Mouse (Mus musculus): ENCODE data around the gene Ubtfl1. TPM values are rescaled to one million over a fixed set of nuclear protein-coding genes. Genes with fewer than 3 reads are reported as not detected.
"Not testable (repeated sequence)": the region's sequence is repeated elsewhere in the genome, so short reads cannot be mapped to it uniquely, and the experiment has no call there.

The Ubtfl1 gene
- polyA plus RNA-seq (2012; ENCODE audit: insufficient read depth, insufficient read length, low replicate concordance, missing spikeins), result not detected in 2 replicates

GRCm38 (mm10) chr9:18404118-18404517 lies at the start of gene Ubtfl1:
Ubtfl1 (plus strand) TSS chr9:18404418.
- TF ChIP-seq CTCF (IDR thresholded peaks at IDR 0.05; ENCODE audit: insufficient read depth, low read depth, low read length) (no peak), POLR2A (IDR thresholded peaks at IDR 0.05; ENCODE audit: insufficient read depth, low read depth, low read length) (no peak)
- Histone ChIP-seq H3K4me3 (ENCODE audit: insufficient read depth, low read depth, low read length) (no peak within 1 kb of the TSS), H3K4me1 (ENCODE audit: control insufficient read depth, insufficient read depth, low read length) (no peaks in the 10 kb centered on the region), H3K27ac (ENCODE audit: insufficient read depth, low read depth, low read length) (no peak within 1 kb of the TSS)
- WGBS, result 81% methylated on average over 1 of the region's 1 CpGs

GRCm38 (mm10) chr9:18373026-18373425 lies 31.2 kb upstream of the Ubtfl1 start:
- 81% methylated on average over 1 of the region's 1 CpGs for WGBS
- H3K4me3 ChIP-seq (ENCODE audit: insufficient read depth, low read depth, low read length); H3K27ac ChIP-seq (ENCODE audit: insufficient read depth, low read depth, low read length); H3K4me1 ChIP-seq (ENCODE audit: control insufficient read depth, insufficient read depth, low read length): not testable (repeated sequence)

- no peak overlapping the region for H3K4me3 ChIP-seq (ENCODE audit: insufficient read depth, low read depth, low read length)
- WGBS, result 39% methylated on average over 6 of the region's 6 CpGs
- TF ChIP-seq CTCF (IDR thresholded peaks at IDR 0.05; ENCODE audit: insufficient read depth, low read depth, low read length) (no peak), POLR2A (IDR thresholded peaks at IDR 0.05; ENCODE audit: insufficient read depth, low read depth, low read length) (no peak)
Measured at GRCm38 (mm10) chr9:18385782-18386181, 18.4 kb upstream of the Ubtfl1 start.

GRCm38 (mm10) chr9:18399629-18400028 lies 4.6 kb upstream of the Ubtfl1 start:
- no peak for TF ChIP-seq CTCF (IDR thresholded peaks at IDR 0.05; ENCODE audit: insufficient read depth, low read depth, low read length)
- no peak for TF ChIP-seq POLR2A (IDR thresholded peaks at IDR 0.05; ENCODE audit: insufficient read depth, low read depth, low read length)
- no peaks in the 10 kb centered on the region for H3K4me1 ChIP-seq (ENCODE audit: control insufficient read depth, insufficient read depth, low read length)
- 84% methylated on average over 1 of the region's 1 CpGs for WGBS
- H3K4me3 ChIP-seq (ENCODE audit: insufficient read depth, low read depth, low read length), result no peak overlapping the region
- no peak overlapping the region for H3K27ac ChIP-seq (ENCODE audit: insufficient read depth, low read depth, low read length)

More at GRCm38 (mm10) chr9:18385782-18386181, 18.4 kb upstream of the Ubtfl1 start:
- H3K4me1 ChIP-seq (ENCODE audit: control insufficient read depth, insufficient read depth, low read length), result peaks cover 4% of the 10 kb centered on the region; the same call in 1 of the 2 replicates
- H3K27ac ChIP-seq (ENCODE audit: insufficient read depth, low read depth, low read length), result no peak overlapping the region

GRCm38 (mm10) chr9:18402895-18403294 lies 1.3 kb upstream of the Ubtfl1 start, which contains the start of gene Naalad2:
Naalad2 (minus strand) TSS chr9:18402995.
- WGBS, result 76% methylated on average over 2 of the region's 2 CpGs
- H3K4me3 ChIP-seq (ENCODE audit: insufficient read depth, low read depth, low read length); H3K27ac ChIP-seq (ENCODE audit: insufficient read depth, low read depth, low read length); H3K4me1 ChIP-seq (ENCODE audit: control insufficient read depth, insufficient read depth, low read length): not testable (repeated sequence)

GRCm38 (mm10) chr9:18412371-18412770 lies 8.2 kb downstream of the Ubtfl1 start:
- 84% methylated on average over 4 of the region's 4 CpGs for WGBS
- H3K4me3 ChIP-seq (ENCODE audit: insufficient read depth, low read depth, low read length); H3K4me1 ChIP-seq (ENCODE audit: control insufficient read depth, insufficient read depth, low read length); H3K27ac ChIP-seq (ENCODE audit: insufficient read depth, low read depth, low read length): not testable (repeated sequence)

- TF ChIP-seq POLR2A (IDR thresholded peaks at IDR 0.05; ENCODE audit: insufficient read depth, low read depth, low read length) (no peak), CTCF (IDR thresholded peaks at IDR 0.05; ENCODE audit: insufficient read depth, low read depth, low read length) (no peak)
Measured at GRCm38 (mm10) chr9:18430354-18430753, 26.1 kb downstream of the Ubtfl1 start, which contains the start of gene Mbd3l2. Mbd3l2 (plus strand) TSS chr9:18430654.

GRCm38 (mm10) chr9:18431687-18432086 lies 27.5 kb downstream of the Ubtfl1 start:
- Histone ChIP-seq H3K27ac (ENCODE audit: insufficient read depth, low read depth, low read length) (no peak overlapping the region), H3K4me3 (ENCODE audit: insufficient read depth, low read depth, low read length) (no peak overlapping the region), H3K4me1 (ENCODE audit: control insufficient read depth, insufficient read depth, low read length) (no peaks in the 10 kb centered on the region)
- TF ChIP-seq CTCF (IDR thresholded peaks at IDR 0.05; ENCODE audit: insufficient read depth, low read depth, low read length), result no peak
- no peak for TF ChIP-seq POLR2A (IDR thresholded peaks at IDR 0.05; ENCODE audit: insufficient read depth, low read depth, low read length)
- 44% methylated on average over 10 of the region's 10 CpGs for WGBS

More at GRCm38 (mm10) chr9:18430354-18430753, 26.1 kb downstream of the Ubtfl1 start, which contains the start of gene Mbd3l2:
- Histone ChIP-seq H3K4me1 (ENCODE audit: control insufficient read depth, insufficient read depth, low read length) (no peaks in the 10 kb centered on the region), H3K27ac (ENCODE audit: insufficient read depth, low read depth, low read length) (no peak within 1 kb of the TSS), H3K4me3 (ENCODE audit: insufficient read depth, low read depth, low read length) (no peak within 1 kb of the TSS)

GRCm38 (mm10) chr9:18456520-18456919 lies 52.3 kb downstream of the Ubtfl1 start:
- TF ChIP-seq CTCF (IDR thresholded peaks at IDR 0.05; ENCODE audit: insufficient read depth, low read depth, low read length) (no peak), POLR2A (IDR thresholded peaks at IDR 0.05; ENCODE audit: insufficient read depth, low read depth, low read length) (no peak)
- Histone ChIP-seq H3K27ac (ENCODE audit: insufficient read depth, low read depth, low read length) (no peak overlapping the region), H3K4me3 (ENCODE audit: insufficient read depth, low read depth, low read length) (no peak overlapping the region), H3K4me1 (ENCODE audit: control insufficient read depth, insufficient read depth, low read length) (no peaks in the 10 kb centered on the region)
- WGBS, result 61% methylated on average over 4 of the region's 4 CpGs

Other genes starting within 250 kb of the Ubtfl1 start
- gene Chordc1, start 112.3 kb upstream of the Ubtfl1 start, polyA plus RNA-seq (2012; ENCODE audit: insufficient read depth, insufficient read length, low replicate concordance, missing spikeins), result not detected in 2 replicates
- gene Naalad2, start 1.4 kb upstream of the Ubtfl1 start, polyA plus RNA-seq (2012; ENCODE audit: insufficient read depth, insufficient read length, low replicate concordance, missing spikeins), result not detected in 2 replicates
- gene Mbd3l2, start 26.2 kb downstream of the Ubtfl1 start, polyA plus RNA-seq (2012; ENCODE audit: insufficient read depth, insufficient read length, low replicate concordance, missing spikeins), result not detected in 2 replicates
- not detected in 2 replicates for gene Zfp558, start 73.8 kb downstream of the Ubtfl1 start, polyA plus RNA-seq (2012; ENCODE audit: insufficient read depth, insufficient read length, low replicate concordance, missing spikeins)
- gene Mbd3l1, start 73.9 kb downstream of the Ubtfl1 start, polyA plus RNA-seq (2012; ENCODE audit: insufficient read depth, insufficient read length, low replicate concordance, missing spikeins), result not detected in 2 replicates